Mouse (Mus musculus): ENCODE results near the gene Sema3b. TPM values are rescaled to one million over a fixed set of nuclear protein-coding genes. Genes with fewer than 3 reads are reported as not detected.
A peak's percentile ranks its signal among the peaks of the same experiment; 100 is the strongest.

Gene Sema3b
- polyA plus RNA-seq, 1 experiment = 3.3 TPM

DNA sequence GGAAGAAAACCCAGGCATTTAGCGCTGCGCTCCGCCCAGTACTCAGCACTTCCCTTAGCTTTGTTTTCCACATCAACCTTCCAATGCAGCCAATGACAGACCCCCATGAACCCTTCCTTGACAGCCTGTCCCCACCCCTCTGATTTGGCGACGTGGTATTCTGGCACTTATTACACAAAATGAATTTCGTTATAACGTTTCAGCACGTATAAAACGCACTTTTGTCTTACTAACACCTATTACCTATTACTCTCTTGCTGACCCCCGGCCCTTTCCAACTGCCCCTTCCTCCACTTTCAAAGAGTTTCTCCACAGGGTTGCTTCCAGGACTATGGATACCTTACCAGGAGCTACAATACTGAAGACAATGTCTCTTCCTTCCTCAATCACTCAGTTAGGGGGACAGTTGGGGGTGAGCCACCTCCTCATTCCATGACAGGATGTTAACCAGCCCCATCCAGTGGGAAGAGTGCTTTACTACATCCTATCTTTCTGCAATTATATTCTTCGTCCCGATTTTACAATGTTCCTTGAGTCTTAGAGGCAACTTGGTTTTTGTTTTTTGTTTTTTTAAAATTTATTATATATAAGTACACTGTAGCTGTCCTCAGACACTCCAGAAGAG, 4.0 kb upstream of the Sema3b start:
- peaks cover 38% of the 10 kb centered on the region for H3K36me3 ChIP-seq (ENCODE audit: control insufficient read depth, insufficient read depth, low read length)
- WGBS = 11% methylated on average over 12 of the region's 12 CpGs
- TF ChIP-seq POLR2A (IDR thresholded peaks at IDR 0.05; ENCODE audit: low read depth, low read length) = no peak
- no peak for TF ChIP-seq CTCF (IDR thresholded peaks at IDR 0.05; ENCODE audit: extremely low read depth, insufficient read depth, insufficient read length, insufficient replicate concordance)
- H3K27me3 ChIP-seq (ENCODE audit: control insufficient read depth, insufficient read depth, low read length) = no peaks in the 10 kb centered on the region
- no peak for DNase-seq (ENCODE audit: low read depth in 1 of 2, low spot score in 2 of 2)
- peak overlapping the region; percentile 40 for H3K4me3 ChIP-seq (ENCODE audit: extremely low read depth, insufficient read depth, insufficient read length)
- peaks cover 3% of the 10 kb centered on the region; the same call in 1 of the 2 replicates for H3K4me1 ChIP-seq (ENCODE audit: control insufficient read depth, insufficient read depth, insufficient read length)
- peak overlapping the region; percentile 62 for H3K27ac ChIP-seq (ENCODE audit: insufficient read depth, low read length)

GRCm38 (mm10) chr9:107612191-107612944, 3.3 kb upstream of the Sema3b start:
- 2% methylated on average over 40 of the region's 48 CpGs for WGBS
- Histone ChIP-seq H3K4me1 (ENCODE audit: control insufficient read depth, insufficient read depth, insufficient read length) (peaks cover 3% of the 10 kb centered on the region; the same call in 1 of the 2 replicates), H3K4me3 (ENCODE audit: extremely low read depth, insufficient read depth, insufficient read length) (peak overlapping the region; percentile 40), H3K36me3 (ENCODE audit: control insufficient read depth, insufficient read depth, low read length) (peaks cover 33% of the 10 kb centered on the region), H3K27me3 (ENCODE audit: control insufficient read depth, insufficient read depth, low read length) (no peaks in the 10 kb centered on the region), H3K27ac (ENCODE audit: insufficient read depth, low read length) (peak overlapping the region; percentile 71)
- TF ChIP-seq POLR2A (IDR thresholded peaks at IDR 0.05; ENCODE audit: low read depth, low read length) (no peak; the same call in 1 of the 2 replicates), CTCF (IDR thresholded peaks at IDR 0.05; ENCODE audit: extremely low read depth, insufficient read depth, insufficient read length, insufficient replicate concordance) (peak; percentile 98)
- peak; percentile 88 to 97 for DNase-seq (ENCODE audit: low read depth in 1 of 2, low spot score in 2 of 2)

GRCm38 (mm10) chr9:107611456-107612190, 2.6 kb upstream of the Sema3b start:
- Histone ChIP-seq H3K27me3 (ENCODE audit: control insufficient read depth, insufficient read depth, low read length) (no peaks in the 10 kb centered on the region), H3K4me3 (ENCODE audit: extremely low read depth, insufficient read depth, insufficient read length) (no peak overlapping the region), H3K4me1 (ENCODE audit: control insufficient read depth, insufficient read depth, insufficient read length) (peaks cover 3% of the 10 kb centered on the region; the same call in 1 of the 2 replicates), H3K36me3 (ENCODE audit: control insufficient read depth, insufficient read depth, low read length) (peaks cover 30% of the 10 kb centered on the region), H3K27ac (ENCODE audit: insufficient read depth, low read length) (peak overlapping the region; percentile 71)
- DNase-seq (ENCODE audit: low read depth in 1 of 2, low spot score in 2 of 2) = no peak
- TF ChIP-seq POLR2A (IDR thresholded peaks at IDR 0.05; ENCODE audit: low read depth, low read length) (no peak), CTCF (IDR thresholded peaks at IDR 0.05; ENCODE audit: extremely low read depth, insufficient read depth, insufficient read length, insufficient replicate concordance) (no peak)
- WGBS = 33% methylated on average over 6 of the region's 6 CpGs

DNA sequence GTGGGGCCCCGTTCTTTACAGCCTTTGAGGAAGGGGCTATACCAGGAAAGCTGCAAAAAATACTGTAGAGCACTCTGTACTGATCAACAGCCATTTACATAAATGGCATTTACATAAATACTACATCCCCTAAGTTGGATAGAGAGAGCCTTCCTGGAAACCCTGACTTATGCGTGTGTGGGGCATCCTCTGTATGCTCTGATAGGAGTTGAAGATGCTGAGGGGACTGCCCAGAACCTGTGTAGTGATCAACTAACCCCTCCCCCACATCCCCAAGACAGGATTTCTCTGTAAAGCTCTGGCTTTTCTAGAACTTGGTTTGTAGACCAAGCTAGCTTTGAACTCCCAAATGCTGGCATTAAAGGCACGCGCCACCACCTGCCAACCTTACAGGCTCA, 403 bp upstream of the Sema3b start:
- DNase-seq (ENCODE audit: low read depth in 1 of 2, low spot score in 2 of 2) = no peak
- WGBS = 90% methylated on average over 4 of the region's 4 CpGs
- H3K36me3 ChIP-seq (ENCODE audit: control insufficient read depth, insufficient read depth, low read length) = peaks cover 8% of the 10 kb centered on the region
- H3K27ac ChIP-seq (ENCODE audit: insufficient read depth, low read length) = no peak overlapping the region
- no peak overlapping the region for H3K4me3 ChIP-seq (ENCODE audit: extremely low read depth, insufficient read depth, insufficient read length)
- H3K27me3 ChIP-seq (ENCODE audit: control insufficient read depth, insufficient read depth, low read length) = no peaks in the 10 kb centered on the region
- H3K4me1 ChIP-seq (ENCODE audit: control insufficient read depth, insufficient read depth, insufficient read length) = peaks cover 3% of the 10 kb centered on the region
- TF ChIP-seq CTCF (IDR thresholded peaks at IDR 0.05; ENCODE audit: extremely low read depth, insufficient read depth, insufficient read length, insufficient replicate concordance) = no peak
- TF ChIP-seq POLR2A (IDR thresholded peaks at IDR 0.05; ENCODE audit: low read depth, low read length) = no peak

- Histone ChIP-seq H3K27me3 (ENCODE audit: control insufficient read depth, insufficient read depth, low read length) (no peaks in the 10 kb centered on the region), H3K4me1 (ENCODE audit: control insufficient read depth, insufficient read depth, insufficient read length) (peaks cover 13% of the 10 kb centered on the region), H3K27ac (ENCODE audit: insufficient read depth, low read length) (no peak overlapping the region), H3K4me3 (ENCODE audit: extremely low read depth, insufficient read depth, insufficient read length) (no peak overlapping the region), H3K36me3 (ENCODE audit: control insufficient read depth, insufficient read depth, low read length) (no peaks in the 10 kb centered on the region)
- DNase-seq (ENCODE audit: low read depth in 1 of 2, low spot score in 2 of 2) = no peak
- TF ChIP-seq CTCF (IDR thresholded peaks at IDR 0.05; ENCODE audit: extremely low read depth, insufficient read depth, insufficient read length, insufficient replicate concordance) (no peak), POLR2A (IDR thresholded peaks at IDR 0.05; ENCODE audit: low read depth, low read length) (no peak)
- whole genome bisulfite sequencing = 87% methylated on average over 9 of the region's 9 CpGs
Observed at GRCm38 (mm10) chr9:107607653-107608245, 1.3 kb downstream of the Sema3b start.

GRCm38 (mm10) chr9:107607036-107607435, 2.0 kb downstream of the Sema3b start:
- no peaks in the 10 kb centered on the region for H3K36me3 ChIP-seq (ENCODE audit: control insufficient read depth, insufficient read depth, low read length)
- TF ChIP-seq CTCF (IDR thresholded peaks at IDR 0.05; ENCODE audit: extremely low read depth, insufficient read depth, insufficient read length, insufficient replicate concordance) = no peak
- TF ChIP-seq POLR2A (IDR thresholded peaks at IDR 0.05; ENCODE audit: low read depth, low read length) = no peak
- no peak overlapping the region for H3K4me3 ChIP-seq (ENCODE audit: extremely low read depth, insufficient read depth, insufficient read length)
- no peak overlapping the region for H3K27ac ChIP-seq (ENCODE audit: insufficient read depth, low read length)
- DNase-seq (ENCODE audit: low read depth in 1 of 2, low spot score in 2 of 2) = no peak
- peaks cover 18% of the 10 kb centered on the region for H3K4me1 ChIP-seq (ENCODE audit: control insufficient read depth, insufficient read depth, insufficient read length)
- H3K27me3 ChIP-seq (ENCODE audit: control insufficient read depth, insufficient read depth, low read length) = no peaks in the 10 kb centered on the region
- 94% methylated on average over 2 of the region's 2 CpGs for WGBS
